Mouse (Mus musculus) regulatory T cell (primary cell): Measurements from ENCODE around the gene Ddx54.

Experiments
- in situ Hi-C: fragments of 300-600 bp; cut with MboI, MseI; formaldehyde crosslinking; loops from one replicate; pipeline ENCODE4 v1.15.1; 2025; ENCODE audit warnings: high pct_unique_total_duplicates

Ddx54 gene

GRCm38 (mm10) chr5:120579898-120580626 is 32.5 kb upstream of the Ddx54 start:
- in situ Hi-C loops: loop anchor here (10.0 kb wide), 1 partner anchor 65 kb away; the partner anchor contains the start of gene Slc8b1

- in situ Hi-C loops: loop anchor here (10.0 kb wide), 1 partner anchor 67 kb away; the partner anchor contains the start of gene Slc8b1
Measured at GRCm38 (mm10) chr5:120582002-120582401, 30.5 kb upstream of the Ddx54 start.

GRCm38 (mm10) chr5:120583511-120583910 is 29.0 kb upstream of the Ddx54 start:
- in situ Hi-C loops: loop anchor here (10.0 kb wide), 1 partner anchor 69 kb away; the partner anchor contains the start of gene Slc8b1

- in situ Hi-C loops: loop anchor here (10.0 kb wide), 1 partner anchor 70 kb away; the partner anchor contains the start of gene Slc8b1
Measured at GRCm38 (mm10) chr5:120584968-120585367, 27.6 kb upstream of the Ddx54 start.

GRCm38 (mm10) chr5:120586741-120587615 is 25.6 kb upstream of the Ddx54 start:
- in situ Hi-C loops: loop anchor here (10.0 kb wide), 1 partner anchor 72 kb away; the partner anchor contains the start of gene Slc8b1

GRCm38 (mm10) chr5:120587616-120587926 is 25.0 kb upstream of the Ddx54 start:
- in situ Hi-C loops: loop anchor here (10.0 kb wide), 1 partner anchor 73 kb away; the partner anchor contains the start of gene Slc8b1

- in situ Hi-C loops: loop anchor here (10.0 kb wide), 1 partner anchor 73 kb away; the partner anchor contains the start of gene Slc8b1
Measured at GRCm38 (mm10) chr5:120587940-120588568, 24.5 kb upstream of the Ddx54 start.

- in situ Hi-C loops: loop anchor here (10.0 kb wide), 1 partner anchor 74 kb away; the partner anchor contains the start of gene Slc8b1
Measured at GRCm38 (mm10) chr5:120588569-120589094, 23.9 kb upstream of the Ddx54 start, which contains the start of the genes Tpcn1 and Iqcd. TSS of gene Tpcn1 (minus strand) at chr5:120588673. TSS of gene Iqcd (plus strand) at chr5:120589016.

GRCm38 (mm10) chr5:120590356-120591010 is 22.1 kb upstream of the Ddx54 start:
- in situ Hi-C loops: loop anchor here (10.0 kb wide), 1 partner anchor 816 kb away; no protein-coding TSS in a partner anchor

- in situ Hi-C loops: loop anchor here (10.0 kb wide), 1 partner anchor 817 kb away; no protein-coding TSS in a partner anchor
Measured at GRCm38 (mm10) chr5:120592141-120592540, 20.4 kb upstream of the Ddx54 start.

- in situ Hi-C loops: loop anchor here (10.0 kb wide), 1 partner anchor 820 kb away; no protein-coding TSS in a partner anchor
Measured at GRCm38 (mm10) chr5:120594485-120594884, 18.1 kb upstream of the Ddx54 start.

- in situ Hi-C loops: loop anchor here (10.0 kb wide), 1 partner anchor 825 kb away; no protein-coding TSS in a partner anchor
Measured at GRCm38 (mm10) chr5:120599625-120600024, 12.9 kb upstream of the Ddx54 start.

- in situ Hi-C loops: no loop called here
Measured at GRCm38 (mm10) chr5:120600946-120601668, 11.4 kb upstream of the Ddx54 start.

- in situ Hi-C loops: no loop called here
Measured at GRCm38 (mm10) chr5:120602210-120602609, 10.3 kb upstream of the Ddx54 start.

- in situ Hi-C loops: no loop called here
Measured at GRCm38 (mm10) chr5:120603515-120603914, 9.0 kb upstream of the Ddx54 start.

- in situ Hi-C loops: loop anchor here (5.0 kb wide), 1 partner anchor 103 kb away; the partner anchor contains the start of gene Plbd2
Measured at GRCm38 (mm10) chr5:120604839-120605238, 7.7 kb upstream of the Ddx54 start.

GRCm38 (mm10) chr5:120605241-120605661 is 7.3 kb upstream of the Ddx54 start:
- in situ Hi-C loops: loop anchor here (5.0 kb wide), 1 partner anchor 103 kb away; the partner anchor contains the start of gene Plbd2

- in situ Hi-C loops: loop anchor here (5.0 kb wide), 1 partner anchor 103 kb away; the partner anchor contains the start of gene Plbd2
Measured at GRCm38 (mm10) chr5:120605688-120606087, 6.9 kb upstream of the Ddx54 start.

- in situ Hi-C loops: loop anchor here (5.0 kb wide), 1 partner anchor 104 kb away; the partner anchor contains the start of gene Plbd2
Measured at GRCm38 (mm10) chr5:120606590-120607200, 5.8 kb upstream of the Ddx54 start.
